In the genomic region with DNA sequence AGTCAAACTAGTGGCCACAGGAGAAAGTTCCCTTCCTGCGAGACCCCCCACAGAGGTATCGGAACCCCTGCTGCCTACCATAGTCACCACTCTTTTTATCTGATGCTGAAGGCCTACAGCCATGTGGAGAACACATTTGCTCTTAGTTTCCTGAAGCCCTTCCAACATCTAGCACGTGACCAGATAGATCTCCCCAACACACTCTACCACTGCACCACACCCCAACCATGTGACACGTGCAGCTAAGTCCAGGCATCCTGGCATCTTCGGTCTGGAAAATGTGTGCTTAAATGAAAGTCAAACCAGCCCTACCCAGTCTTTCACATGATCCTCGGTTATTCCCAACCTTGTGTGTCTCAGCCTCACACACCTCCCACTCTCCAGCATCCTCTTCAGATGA, we compare ENCODE assay signal across 23 mouse cellular contexts.
DNase-seq lines count a peak whose midpoint lies in the region; ATAC-seq and TF ChIP-seq lines count a peak whose summit lies in the region.
"Had no signal": no experiment of that assay in that cellular context is flagged by ENCODE, and none has a peak within 500 bp of the region (broad histone marks: within the 10 kb centered on the region; RNA-seq: fewer than 3 reads in every experiment).

No protein-coding gene starts in this region.

- TF ChIP-seq CTCF in liver, adult 2 months (IDR thresholded peaks at IDR 0.05; ENCODE audit: low read depth, low read length): no peak

- no peak for ATAC-seq in heart, embryonic 11.5 days (replicated peaks; ENCODE audit: insufficient number of reproducible peaks, low FRiP score, low TSS enrichment)
- no peak for ATAC-seq in liver, embryonic 11.5 days (replicated peaks; ENCODE audit: low FRiP score)
- ATAC-seq in erythroblast, adult 5-6 weeks (replicated peaks; ENCODE audit: low FRiP score, poor library complexity, severe bottlenecking): peak; percentile 80
- ATAC-seq in megakaryocyte-erythroid progenitor cell, adult 5-6 weeks (replicated peaks; ENCODE audit: low FRiP score, low TSS enrichment, poor library complexity, severe bottlenecking): peak; percentile 80
- no peak for ATAC-seq in forebrain, embryonic 16.5 days
- ATAC-seq: forebrain, embryonic 13.5 days; intestine, embryonic 15.5 days had no signal

- no peaks in the 10 kb centered on the region for H3K36me3 ChIP-seq in heart, embryonic 11.5 days (ENCODE audit: control insufficient read depth, insufficient read depth, low read length)
- H3K36me3 ChIP-seq in liver, adult 2 months (ENCODE audit: control insufficient read depth, insufficient read depth, low read length): no peaks in the 10 kb centered on the region
- H3K36me3 ChIP-seq in liver, embryonic 11.5 days (ENCODE audit: control insufficient read depth, insufficient read depth, low read length): no peaks in the 10 kb centered on the region
- no peaks in the 10 kb centered on the region for H3K36me3 ChIP-seq in forebrain, embryonic 16.5 days (ENCODE audit: control insufficient read depth, insufficient read depth)
- H3K36me3 ChIP-seq: hindbrain, embryonic 15.5 days; intestine, embryonic 15.5 days; midbrain, embryonic 12.5 days; neural tube, embryonic 13.5 days had no signal

- WGBS in heart, embryonic 11.5 days (ENCODE audit: insufficient replicate concordance): 75% methylated on average over 6 of the region's 6 CpGs
- WGBS in liver, adult 2 months: 64% methylated on average over 6 of the region's 6 CpGs
- WGBS in liver, embryonic 11.5 days: 79% methylated on average over 6 of the region's 6 CpGs
- 94% methylated on average over 6 of the region's 6 CpGs for WGBS in forebrain, embryonic 16.5 days

- peaks cover 64% of the 10 kb centered on the region for H3K79me2 ChIP-seq in liver, adult 2 months (ENCODE audit: control insufficient read depth, insufficient read depth, low read length)

- no peaks in the 10 kb centered on the region for H3K9me3 ChIP-seq in heart, embryonic 11.5 days (replicated peaks; ENCODE audit: control insufficient read depth, low read length)
- H3K9me3 ChIP-seq in liver, embryonic 11.5 days (ENCODE audit: control insufficient read depth, low read length): no peaks in the 10 kb centered on the region
- no peaks in the 10 kb centered on the region for H3K9me3 ChIP-seq in forebrain, embryonic 16.5 days (ENCODE audit: control insufficient read depth, low read length)
- H3K9me3 ChIP-seq: embryonic facial prominence, embryonic 10.5 days; forebrain, embryonic 13.5 days; hindbrain, embryonic 15.5 days; intestine, embryonic 15.5 days; midbrain, embryonic 12.5 days; neural tube, embryonic 13.5 days had no signal

- H3K4me1 ChIP-seq in heart, embryonic 11.5 days (ENCODE audit: control insufficient read depth, insufficient read depth, low read length): peaks cover 21% of the 10 kb centered on the region
- H3K4me1 ChIP-seq in liver, adult 2 months (ENCODE audit: control insufficient read depth, insufficient read depth, low read length): peaks cover 26% of the 10 kb centered on the region
- peaks cover 13% of the 10 kb centered on the region for H3K4me1 ChIP-seq in liver, embryonic 11.5 days (replicated peaks; ENCODE audit: control insufficient read depth, insufficient read depth, low read length)
- H3K4me1 ChIP-seq in forebrain, embryonic 16.5 days (replicated peaks; ENCODE audit: control insufficient read depth, insufficient read depth, low read length): peaks cover 23% of the 10 kb centered on the region

- no peaks in the 10 kb centered on the region for H3K27me3 ChIP-seq in heart, embryonic 11.5 days (ENCODE audit: control insufficient read depth, insufficient read depth, low read length)
- H3K27me3 ChIP-seq in liver, adult 2 months (ENCODE audit: control insufficient read depth, insufficient read depth, low read length): no peaks in the 10 kb centered on the region
- H3K27me3 ChIP-seq in liver, embryonic 11.5 days (replicated peaks; ENCODE audit: control insufficient read depth, insufficient read depth, low read length): no peaks in the 10 kb centered on the region
- H3K27me3 ChIP-seq in forebrain, embryonic 16.5 days (replicated peaks; ENCODE audit: control insufficient read depth, insufficient read depth, low read length): no peaks in the 10 kb centered on the region
- H3K27me3 ChIP-seq: forebrain, embryonic 13.5 days; hindbrain, embryonic 15.5 days; intestine, embryonic 15.5 days; midbrain, embryonic 12.5 days; neural tube, embryonic 13.5 days had no signal

- H3K4me2 ChIP-seq in heart, embryonic 11.5 days: no peak overlapping the region
- H3K4me2 ChIP-seq in liver, embryonic 11.5 days: no peak overlapping the region
- H3K4me2 ChIP-seq in forebrain, embryonic 16.5 days (ENCODE audit: low read length): no peak overlapping the region
- H3K4me2 ChIP-seq: forebrain, embryonic 13.5 days; hindbrain, embryonic 15.5 days; intestine, embryonic 15.5 days; lung, embryonic 14.5 days; midbrain, embryonic 12.5 days; neural tube, embryonic 13.5 days had no signal

- intact Hi-C loops in left cerebral cortex, postnatal 10 days (cut with DNase I): no loop called here

- TF ChIP-seq POLR2A in liver, adult 2 months (IDR thresholded peaks at IDR 0.05; ENCODE audit: extremely low read depth, insufficient read depth, low read length): no peak

- no peak overlapping the region for H3K4me3 ChIP-seq in heart, embryonic 11.5 days (ENCODE audit: low read depth, low read length)
- H3K4me3 ChIP-seq in liver, adult 2 months (ENCODE audit: insufficient read depth, low read depth, low read length): no peak overlapping the region
- no peak overlapping the region for H3K4me3 ChIP-seq in liver, embryonic 11.5 days (ENCODE audit: low read depth, low read length)
- H3K4me3 ChIP-seq in forebrain, embryonic 16.5 days (replicated peaks; ENCODE audit: low read length): no peak overlapping the region
- H3K4me3 ChIP-seq: embryonic facial prominence, embryonic 10.5 days; forebrain, embryonic 13.5 days; hindbrain, embryonic 15.5 days; intestine, embryonic 15.5 days; left cerebral cortex, adult 2 months; midbrain, embryonic 12.5 days; neural tube, embryonic 13.5 days had no signal

- no peak overlapping the region for H3K9ac ChIP-seq in heart, embryonic 11.5 days (ENCODE audit: low read depth, low read length)
- no peak overlapping the region for H3K9ac ChIP-seq in liver, adult 2 months (ENCODE audit: low read depth, low read length)
- no peak overlapping the region for H3K9ac ChIP-seq in liver, embryonic 11.5 days (ENCODE audit: low read depth, low read length)
- H3K9ac ChIP-seq in forebrain, embryonic 16.5 days (replicated peaks; ENCODE audit: low read depth, low read length): no peak overlapping the region
- H3K9ac ChIP-seq: forebrain, embryonic 13.5 days; hindbrain, embryonic 15.5 days; intestine, embryonic 15.5 days; lung, embryonic 14.5 days; midbrain, embryonic 12.5 days; neural tube, embryonic 13.5 days had no signal

- H3K27ac ChIP-seq in heart, embryonic 11.5 days (ENCODE audit: low read depth, low read length): no peak overlapping the region
- H3K27ac ChIP-seq in liver, adult 2 months (replicated peaks; ENCODE audit: insufficient read depth, low read depth, low read length): no peak overlapping the region
- H3K27ac ChIP-seq in liver, embryonic 11.5 days (ENCODE audit: low read depth, low read length): no peak overlapping the region
- H3K27ac ChIP-seq in forebrain, embryonic 16.5 days (ENCODE audit: low read length): no peak overlapping the region
- H3K27ac ChIP-seq: forebrain, embryonic 13.5 days; hindbrain, embryonic 15.5 days; intestine, embryonic 15.5 days; left cerebral cortex, adult 2 months; midbrain, embryonic 12.5 days; neural tube, embryonic 13.5 days had no signal

- DNase-seq in heart, adult 18-20 months: peak; percentile 63 to 76
- DNase-seq in liver, adult 2 months (ENCODE audit: extremely low read depth, low read depth, low spot score): peak; percentile 50
- DNase-seq in liver, embryonic 11.5 days (ENCODE audit: low spot score): no peak
- no peak for DNase-seq in left cerebral cortex, postnatal 10 days (ENCODE audit: extremely low spot score in 1 of 2, low spot score in 2 of 2)
- DNase-seq: adrenal gland, adult 2 months; cerebellum, postnatal 36 days; kidney, postnatal 4 days; layer of hippocampus, adult 9-11 months; lung, embryonic 14.5 days; lung, postnatal 36 days; right cerebral cortex, adult 18-20 months; thymus, postnatal 4 days had no signal

Comparison
In these comparisons a context has a peak if more than half of its experiments do, and no peak if none do; other contexts are left out.
1. DNase-seq: peak in heart, adult 18-20 months (2 of 2) and liver, adult 2 months (single experiment); none in liver, embryonic 11.5 days (single experiment) and left cerebral cortex, postnatal 10 days (0 of 2).
2. ATAC-seq: peak in erythroblast, adult 5-6 weeks (single experiment) and megakaryocyte-erythroid progenitor cell, adult 5-6 weeks (single experiment); none in heart, embryonic 11.5 days (single experiment), liver, embryonic 11.5 days (single experiment) and forebrain, embryonic 16.5 days (single experiment).